Mouse (Mus musculus): Measurements from ENCODE around the gene Gm14399.

Gene Gm14399

GRCm38 (mm10) chr2:175141993-175142295 lies at the start of gene Gm14399:
Gene Gm14399, minus strand, starts transcription at chr2:175142012.
- WGBS = 6% methylated on average over 1 of the region's 2 CpGs

GRCm38 (mm10) chr2:175179008-175179407 lies 37.2 kb upstream of the Gm14399 start:
- 67% methylated on average over 1 of the region's 1 CpGs for WGBS

DNA sequence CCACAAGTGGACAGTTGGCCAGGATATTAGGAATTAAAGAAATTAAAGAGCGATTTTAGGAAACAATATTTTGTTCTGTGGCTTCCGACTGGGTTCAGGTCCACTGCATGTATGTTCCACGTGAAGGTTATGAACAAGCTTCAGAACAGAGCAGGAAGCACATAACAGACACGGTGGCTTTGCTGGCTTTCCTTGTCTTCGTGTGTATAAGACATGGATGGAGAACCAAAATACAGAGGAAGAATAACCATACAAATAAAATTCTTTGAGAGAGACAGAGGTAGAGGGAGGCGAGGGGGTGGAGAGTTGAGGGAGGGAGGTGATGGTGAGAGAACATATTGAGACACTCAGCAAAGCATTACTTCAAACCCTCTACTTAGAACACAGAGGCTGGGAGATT lies 34.5 kb upstream of the Gm14399 start:
- WGBS = 81% methylated on average over 6 of the region's 6 CpGs

- WGBS = 80% methylated on average over 12 of the region's 12 CpGs
Observed at GRCm38 (mm10) chr2:175175401-175176180, 33.8 kb upstream of the Gm14399 start, which contains the start of gene Gm14443. Gene Gm14443, minus strand, starts transcription at chr2:175175871.

- WGBS = 83% methylated on average over 2 of the region's 2 CpGs
Observed at GRCm38 (mm10) chr2:175174058-175174457, 32.2 kb upstream of the Gm14399 start.

GRCm38 (mm10) chr2:175172906-175173595 lies 31.2 kb upstream of the Gm14399 start:
- 83% methylated on average over 3 of the region's 3 CpGs for WGBS

GRCm38 (mm10) chr2:175172123-175172522 lies 30.3 kb upstream of the Gm14399 start:
- WGBS = 85% methylated on average over 3 of the region's 3 CpGs

GRCm38 (mm10) chr2:175166870-175167269 lies 25.1 kb upstream of the Gm14399 start:
- 76% methylated on average over 2 of the region's 2 CpGs for WGBS

GRCm38 (mm10) chr2:175165110-175165509 lies 23.3 kb upstream of the Gm14399 start:
- WGBS = 96% methylated on average over 12 of the region's 12 CpGs

DNA sequence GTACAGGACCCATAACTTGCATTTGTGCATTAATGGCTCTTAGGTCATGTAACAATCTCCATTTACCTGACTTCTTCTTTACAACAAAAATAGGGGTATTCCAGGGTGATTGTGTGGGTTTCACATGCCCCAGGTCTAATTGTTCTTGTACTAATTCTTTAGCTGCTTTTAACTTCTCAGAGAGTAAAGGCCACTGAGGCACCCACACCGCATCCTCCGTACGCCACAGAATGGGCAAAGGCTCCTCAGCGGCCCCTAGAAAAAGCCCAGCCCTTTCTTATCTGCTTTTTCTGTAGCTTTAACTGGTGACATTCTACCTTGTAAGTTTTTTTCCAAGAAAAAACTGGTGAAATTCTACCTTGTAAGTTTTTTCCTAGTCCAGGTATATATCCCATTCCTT lies 19.6 kb upstream of the Gm14399 start:
- 96% methylated on average over 4 of the region's 4 CpGs for WGBS

GRCm38 (mm10) chr2:175158642-175159041 lies 16.8 kb upstream of the Gm14399 start:
- WGBS = 81% methylated on average over 3 of the region's 3 CpGs

- WGBS = 91% methylated on average over 13 of the region's 13 CpGs
Observed at GRCm38 (mm10) chr2:175156696-175157095, 14.9 kb upstream of the Gm14399 start.

- 4% methylated on average over 25 of the region's 25 CpGs for WGBS
Observed at GRCm38 (mm10) chr2:175141118-175141992, 457 bp downstream of the Gm14399 start.
